Comparison of ENCODE assay signal across 9 mouse cellular contexts in the genomic region with DNA sequence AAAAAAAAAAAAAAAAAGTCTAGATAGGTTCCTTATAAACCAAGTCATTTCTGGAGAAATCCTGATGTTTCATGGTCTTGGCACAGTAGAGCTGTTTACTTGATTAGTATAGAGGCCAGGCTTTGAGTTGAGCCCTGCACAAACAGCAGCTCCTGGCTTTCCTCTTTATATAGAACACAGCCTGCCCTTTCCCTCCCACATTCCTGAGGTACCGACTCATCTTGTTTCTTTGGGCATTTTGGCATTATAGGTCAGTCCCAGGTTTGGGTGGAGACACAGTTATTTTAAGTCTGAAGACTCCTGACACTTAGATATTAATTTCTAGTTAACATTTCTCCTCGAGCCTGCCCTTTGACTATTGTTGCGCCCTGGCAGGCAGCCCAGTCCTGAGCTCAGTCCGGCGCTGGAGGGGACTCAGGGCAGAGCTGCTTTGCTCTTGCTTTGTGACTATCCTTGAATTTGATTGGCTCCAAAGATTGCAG.
DNase-seq lines count a peak whose midpoint lies in the region; ATAC-seq and TF ChIP-seq lines count a peak whose summit lies in the region.
"Had no signal": no experiment of that assay in that cellular context is flagged by ENCODE, and none has a peak within 500 bp of the region (broad histone marks: within the 10 kb centered on the region; RNA-seq: fewer than 3 reads in every experiment).

No protein-coding gene starts in this region.

- no peaks in the 10 kb centered on the region for H3K9me3 ChIP-seq in midbrain, embryonic 11.5 days (ENCODE audit: control insufficient read depth, low read length)
- H3K9me3 ChIP-seq in midbrain, embryonic 13.5 days: no peaks in the 10 kb centered on the region
- H3K9me3 ChIP-seq in stomach, embryonic 16.5 days (replicated peaks; ENCODE audit: control insufficient read depth, low read length): no peaks in the 10 kb centered on the region
- H3K9me3 ChIP-seq: midbrain, embryonic 10.5 days had no signal

- no peak for ATAC-seq in midbrain, embryonic 11.5 days (ENCODE audit: low FRiP score)
- ATAC-seq in midbrain, embryonic 13.5 days: no peak; the same call in 1 of the 2 replicates
- ATAC-seq in stomach, embryonic 16.5 days (ENCODE audit: insufficient read depth, low FRiP score): peak; percentile 67; the same call in 1 of the 2 replicates

- 66% methylated on average over 5 of the region's 5 CpGs for WGBS in midbrain, embryonic 11.5 days
- WGBS in midbrain, embryonic 13.5 days: 44% methylated on average over 5 of the region's 5 CpGs
- 27% methylated on average over 5 of the region's 5 CpGs for WGBS in stomach, embryonic 16.5 days
- 34% methylated on average over 5 of the region's 5 CpGs for WGBS in cerebellum, adult 2 months

- DNase-seq in midbrain, embryonic 11.5 days (ENCODE audit: low spot score, missing footprints): peak; percentile 33
- peak; percentile 49 for DNase-seq in fibroblast of lung, adult 2 months (ENCODE audit: low read depth)
- DNase-seq in kidney, adult 9 months: peak; percentile 71
- DNase-seq in neural tube, embryonic 10.5 days (ENCODE audit: extremely low spot score, low spot score): no peak
- no peak for DNase-seq in cerebellum, adult 2 months
- DNase-seq in left cerebral cortex, adult 8-10 months (ENCODE audit: low spot score in 2 of 2): no peak

- H3K27me3 ChIP-seq in midbrain, embryonic 11.5 days (ENCODE audit: control insufficient read depth, insufficient read depth, low read length): no peaks in the 10 kb centered on the region
- H3K27me3 ChIP-seq in midbrain, embryonic 13.5 days: no peaks in the 10 kb centered on the region
- no peaks in the 10 kb centered on the region for H3K27me3 ChIP-seq in stomach, embryonic 16.5 days (ENCODE audit: control insufficient read depth, insufficient read depth, low read length)
- no peaks in the 10 kb centered on the region for H3K27me3 ChIP-seq in cerebellum, adult 2 months (ENCODE audit: control insufficient read depth, insufficient read depth, low read length)

- H3K9ac ChIP-seq in midbrain, embryonic 11.5 days (ENCODE audit: low read length): no peak overlapping the region
- no peak overlapping the region for H3K9ac ChIP-seq in midbrain, embryonic 13.5 days (replicated peaks)
- H3K9ac ChIP-seq in stomach, embryonic 16.5 days (ENCODE audit: low read length): no peak overlapping the region

- no peak overlapping the region for H3K4me3 ChIP-seq in midbrain, embryonic 11.5 days (ENCODE audit: low read depth, low read length)
- H3K4me3 ChIP-seq in midbrain, embryonic 13.5 days (replicated peaks): no peak overlapping the region
- no peak overlapping the region for H3K4me3 ChIP-seq in stomach, embryonic 16.5 days (replicated peaks; ENCODE audit: low read length)
- H3K4me3 ChIP-seq in cerebellum, adult 2 months (replicated peaks; ENCODE audit: insufficient read depth, low read depth, low read length): no peak overlapping the region
- H3K4me3 ChIP-seq: midbrain, embryonic 10.5 days had no signal

- peaks cover 6% of the 10 kb centered on the region; the same call in 1 of the 2 replicates for H3K36me3 ChIP-seq in midbrain, embryonic 11.5 days (ENCODE audit: control insufficient read depth, insufficient read depth, low read length)
- peaks cover 57% of the 10 kb centered on the region for H3K36me3 ChIP-seq in midbrain, embryonic 13.5 days
- peaks cover 13% of the 10 kb centered on the region for H3K36me3 ChIP-seq in stomach, embryonic 16.5 days (ENCODE audit: control insufficient read depth, insufficient read depth, low read length)

- H3K27ac ChIP-seq in midbrain, embryonic 11.5 days (ENCODE audit: low read depth, low read length): no peak overlapping the region
- H3K27ac ChIP-seq in midbrain, embryonic 13.5 days: no peak overlapping the region
- H3K27ac ChIP-seq in stomach, embryonic 16.5 days (ENCODE audit: low read length): 0 out of 2 replicates have a peak overlapping the region, but pooled peaks have one; percentile 21
- no peak overlapping the region for H3K27ac ChIP-seq in cerebellum, adult 2 months (ENCODE audit: insufficient read depth, low read length)
- H3K27ac ChIP-seq: midbrain, embryonic 10.5 days had no signal

- H3K4me2 ChIP-seq in midbrain, embryonic 11.5 days: no peak overlapping the region
- no peak overlapping the region for H3K4me2 ChIP-seq in midbrain, embryonic 13.5 days (replicated peaks)
- no peak overlapping the region for H3K4me2 ChIP-seq in stomach, embryonic 16.5 days (ENCODE audit: low read depth, low read length)

- H3K4me1 ChIP-seq in midbrain, embryonic 11.5 days (ENCODE audit: control insufficient read depth, insufficient read depth, low read length): no peaks in the 10 kb centered on the region
- H3K4me1 ChIP-seq in midbrain, embryonic 13.5 days (replicated peaks): peaks cover 6% of the 10 kb centered on the region
- H3K4me1 ChIP-seq in stomach, embryonic 16.5 days (ENCODE audit: control insufficient read depth, insufficient read depth, low read length): peaks cover 11% of the 10 kb centered on the region; the same call in 1 of the 2 replicates
- no peaks in the 10 kb centered on the region for H3K4me1 ChIP-seq in cerebellum, adult 2 months (ENCODE audit: control insufficient read depth, insufficient read depth, low read length)
- H3K4me1 ChIP-seq: midbrain, embryonic 10.5 days had no signal

- TF ChIP-seq CTCF in cerebellum, adult 2 months (IDR thresholded peaks at IDR 0.05; ENCODE audit: borderline replicate concordance, insufficient read depth, low read depth, low read length): no peak

- TF ChIP-seq POLR2A in cerebellum, adult 2 months (IDR thresholded peaks at IDR 0.05; ENCODE audit: borderline replicate concordance, insufficient read depth, low read length): no peak

Comparison
In these comparisons a context has a peak if more than half of its experiments do, and no peak if none do; other contexts are left out.
1. DNase-seq: peak in midbrain, embryonic 11.5 days (single experiment), fibroblast of lung, adult 2 months (single experiment) and kidney, adult 9 months (single experiment); none in neural tube, embryonic 10.5 days (single experiment), cerebellum, adult 2 months (0 of 2) and left cerebral cortex, adult 8-10 months (0 of 2).